Mouse (Mus musculus) ES-Bruce4 (cell line): ENCODE measurements at regions not wholly inside any gene's neighbourhood (a gene's known extent, or its start where the extent isn't known, plus 50 kb on each side); places are given as distances from the start of the nearest gene placed in this dataset.

Experiments used
- CTCF ChIP-seq: IDR thresholded peaks from one replicate; pipeline ENCODE4 v1.8.1; 2011; ENCODE audit warnings: low read depth, low read length
- EP300 ChIP-seq: IDR thresholded peaks from 2 replicates; pipeline ENCODE4 v1.6.1; 2011; ENCODE audit warnings: low read depth, low read length; ENCODE audit not compliant: insufficient read depth
- POLR2A ChIP-seq: IDR thresholded peaks from one replicate; pipeline ENCODE4 v1.8.1; 2011; ENCODE audit warnings: low read length; ENCODE audit not compliant: insufficient read depth

DNA sequence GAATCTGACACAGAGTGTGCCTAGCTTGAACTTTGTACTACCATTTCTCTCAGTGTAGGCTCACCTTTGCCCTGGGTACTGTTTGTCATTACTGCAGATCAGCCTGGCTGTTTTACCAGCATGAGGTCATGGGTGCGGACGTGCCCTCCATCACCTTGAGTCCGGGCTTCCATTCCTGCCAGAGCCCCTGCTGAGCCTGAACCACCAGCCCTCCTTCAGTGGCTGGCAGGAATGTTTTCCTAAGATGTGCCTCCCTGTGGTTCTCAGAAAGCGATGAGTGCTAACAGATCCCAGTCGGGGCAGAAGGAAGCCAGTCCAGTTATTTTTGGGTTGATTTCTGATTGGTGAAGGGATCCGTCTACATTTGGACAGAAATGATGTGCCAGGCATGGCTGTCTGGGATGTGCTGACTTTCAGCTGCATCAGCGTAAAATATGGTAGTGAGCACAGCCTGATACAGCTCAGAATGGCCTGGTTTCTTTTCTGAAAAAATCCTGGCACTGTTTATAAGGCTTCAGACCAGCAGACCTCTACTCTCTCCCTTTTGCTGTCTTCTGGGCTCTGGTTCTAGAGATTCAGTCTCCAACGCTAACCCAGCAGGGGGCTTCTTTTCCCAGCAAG lies 324.0 kb upstream of the Nfe2l3 start:
- TF ChIP-seq CTCF (no peak), EP300 (no peak), POLR2A (no peak)
